Mouse (Mus musculus) CH12F3 (cell line): ENCODE measurements around the gene Rilp.

Experiments
- in situ Hi-C: fragments of 300-500 bp; cut with MboI; formaldehyde crosslinking; loops from 2 replicates; pipeline ENCODE4 v1.14.3; 2020; ENCODE audit warnings: low sequenced_read_pairs

Rilp gene

GRCm38 (mm10) chr11:75509741-75510626, at the start of gene Rilp:
Gene Rilp, plus strand, starts transcription at chr11:75510094.
- in situ Hi-C loops, result no loop called here

GRCm38 (mm10) chr11:75460103-75460843, 49.6 kb upstream of the Rilp start:
- in situ Hi-C loops, result no loop called here

- in situ Hi-C loops, result no loop called here
Measured at GRCm38 (mm10) chr11:75460844-75461742, 48.8 kb upstream of the Rilp start, which contains the start of gene Tlcd2. Gene Tlcd2, plus strand, starts transcription at chr11:75461715.

GRCm38 (mm10) chr11:75461743-75462252, 48.1 kb upstream of the Rilp start:
- in situ Hi-C loops, result no loop called here

- in situ Hi-C loops, result no loop called here
Measured at GRCm38 (mm10) chr11:75462253-75462783, 47.6 kb upstream of the Rilp start.

- in situ Hi-C loops, result no loop called here
Measured at GRCm38 (mm10) chr11:75462865-75463336, 47.0 kb upstream of the Rilp start.

- in situ Hi-C loops, result no loop called here
Measured at GRCm38 (mm10) chr11:75463624-75464023, 46.3 kb upstream of the Rilp start.

GRCm38 (mm10) chr11:75464417-75464816, 45.5 kb upstream of the Rilp start:
- in situ Hi-C loops, result no loop called here

GRCm38 (mm10) chr11:75465051-75465450, 44.8 kb upstream of the Rilp start:
- in situ Hi-C loops, result no loop called here

- in situ Hi-C loops, result no loop called here
Measured at GRCm38 (mm10) chr11:75466731-75467505, 43.0 kb upstream of the Rilp start.

- in situ Hi-C loops, result no loop called here
Measured at GRCm38 (mm10) chr11:75467512-75468215, 42.2 kb upstream of the Rilp start.

GRCm38 (mm10) chr11:75468410-75468809, 41.5 kb upstream of the Rilp start:
- in situ Hi-C loops, result no loop called here

GRCm38 (mm10) chr11:75469261-75469660, 40.6 kb upstream of the Rilp start:
- in situ Hi-C loops, result no loop called here

GRCm38 (mm10) chr11:75470675-75471074, 39.2 kb upstream of the Rilp start:
- in situ Hi-C loops, result no loop called here

GRCm38 (mm10) chr11:75472469-75473081, 37.3 kb upstream of the Rilp start:
- in situ Hi-C loops, result no loop called here

- in situ Hi-C loops, result no loop called here
Measured at GRCm38 (mm10) chr11:75473376-75473775, 36.5 kb upstream of the Rilp start.

- in situ Hi-C loops, result no loop called here
Measured at GRCm38 (mm10) chr11:75486192-75486591, 23.7 kb upstream of the Rilp start.

GRCm38 (mm10) chr11:75486601-75487285, 23.2 kb upstream of the Rilp start, which contains the start of gene Prpf8:
Gene Prpf8, plus strand, starts transcription at chr11:75486816.
- in situ Hi-C loops, result no loop called here
